Mouse (Mus musculus): ENCODE measurements around the gene Tbc1d30.

Tbc1d30 gene

DNA sequence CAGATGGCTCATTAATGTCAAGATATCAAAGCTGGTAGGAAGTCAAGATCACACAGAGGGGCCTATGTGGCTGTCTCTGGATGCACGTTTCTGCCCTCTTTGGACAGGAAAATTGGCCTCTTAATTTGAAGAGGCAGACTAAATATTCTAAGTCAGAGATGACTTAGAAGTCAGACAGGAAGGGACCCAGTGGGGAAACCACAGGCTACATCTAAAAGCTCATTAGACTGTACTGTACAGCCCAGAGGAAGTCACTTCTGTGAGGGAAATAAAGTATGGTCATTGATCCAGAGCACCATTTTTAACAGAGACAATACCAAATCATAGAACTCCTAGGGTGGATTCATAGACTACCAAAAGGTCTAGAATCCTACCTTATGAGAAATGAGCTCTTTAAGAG lies 76.1 kb downstream of the Tbc1d30 start:
- DNase-seq (ENCODE audit: inconsistent age in 2 of 2, low spot score in 1 of 2), result no peak

DNA sequence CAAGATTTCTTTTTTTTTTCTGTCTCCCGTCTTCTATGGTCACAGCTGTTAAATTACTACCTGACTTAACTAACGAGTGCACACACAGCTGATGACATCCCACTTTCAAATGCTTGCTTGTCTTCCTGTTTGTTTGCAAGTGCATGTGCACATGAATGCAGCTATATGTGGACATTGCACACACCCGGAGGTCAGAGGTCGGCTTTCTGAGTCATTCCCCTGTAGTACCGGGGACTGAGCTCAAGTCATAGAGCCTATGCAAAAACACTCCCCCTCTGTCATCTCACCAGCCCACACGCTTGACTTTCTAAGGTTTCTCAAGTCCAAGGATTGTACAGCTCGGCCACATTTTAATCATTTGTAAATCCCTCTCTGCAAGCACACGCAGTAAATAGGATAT lies 80.1 kb downstream of the Tbc1d30 start:
- DNase-seq (ENCODE audit: inconsistent age in 2 of 2, low spot score in 1 of 2), result no peak

- no peak for DNase-seq (ENCODE audit: inconsistent age in 2 of 2, low spot score in 1 of 2)
These were observed 82.3 kb downstream of the Tbc1d30 start for GRCm38 (mm10) chr10:121268771-121269170.

DNA sequence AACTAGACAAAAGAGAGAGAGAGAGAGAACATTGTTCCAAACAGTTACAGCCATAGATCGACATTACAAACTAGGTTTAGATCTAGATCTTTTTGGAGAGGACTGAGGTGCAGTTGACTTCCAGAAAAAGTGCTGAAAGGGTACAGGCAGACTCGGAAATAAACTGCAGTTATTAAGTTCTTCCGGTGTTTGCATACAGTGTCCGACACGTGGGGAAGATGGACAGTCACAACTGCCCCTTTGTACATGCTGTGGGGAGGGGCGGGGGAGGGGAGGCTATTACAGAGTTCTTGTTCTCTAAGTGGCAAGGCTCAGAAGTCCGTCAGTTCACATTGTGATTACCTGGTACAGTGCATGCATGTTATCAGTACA lies 86.9 kb downstream of the Tbc1d30 start:
- DNase-seq (ENCODE audit: inconsistent age in 2 of 2, low spot score in 1 of 2), result no peak

DNA sequence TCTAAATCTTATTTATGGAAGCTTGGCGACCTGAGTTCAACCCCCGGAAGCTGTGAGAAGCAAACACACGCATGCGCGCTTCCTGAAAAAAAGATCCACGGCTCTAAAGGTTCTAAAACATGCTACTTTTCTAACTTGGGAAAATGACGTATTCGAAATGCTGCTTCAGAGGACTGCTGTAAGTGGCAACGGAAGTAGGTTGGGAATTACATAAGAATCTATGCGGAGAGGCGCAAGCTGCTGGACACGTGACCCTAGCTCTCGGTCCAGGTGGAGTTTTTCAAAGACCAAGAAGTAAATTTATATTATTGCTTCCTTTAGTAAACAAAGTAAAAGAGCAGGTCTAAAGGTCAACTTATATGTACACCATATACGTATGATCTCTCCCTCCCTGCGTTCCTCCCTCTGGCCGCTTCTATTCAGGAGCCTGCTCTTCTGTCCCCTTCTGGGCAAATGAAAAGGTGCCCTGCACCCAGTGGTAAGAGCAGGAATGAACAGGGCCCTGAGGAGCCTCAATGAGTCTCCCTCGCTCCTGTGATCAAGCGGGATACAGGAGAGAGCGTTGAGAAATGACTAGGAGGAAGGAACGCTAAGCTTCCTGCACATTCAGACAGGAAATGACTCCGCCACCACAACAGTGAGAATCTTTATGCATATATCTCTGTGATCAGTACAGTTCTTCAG lies 87.4 kb downstream of the Tbc1d30 start:
- no peak for DNase-seq (ENCODE audit: inconsistent age in 2 of 2, low spot score in 1 of 2)

- no peak for DNase-seq (ENCODE audit: inconsistent age in 2 of 2, low spot score in 1 of 2)
These were observed 88.9 kb downstream of the Tbc1d30 start for GRCm38 (mm10) chr10:121262206-121262605.

DNA sequence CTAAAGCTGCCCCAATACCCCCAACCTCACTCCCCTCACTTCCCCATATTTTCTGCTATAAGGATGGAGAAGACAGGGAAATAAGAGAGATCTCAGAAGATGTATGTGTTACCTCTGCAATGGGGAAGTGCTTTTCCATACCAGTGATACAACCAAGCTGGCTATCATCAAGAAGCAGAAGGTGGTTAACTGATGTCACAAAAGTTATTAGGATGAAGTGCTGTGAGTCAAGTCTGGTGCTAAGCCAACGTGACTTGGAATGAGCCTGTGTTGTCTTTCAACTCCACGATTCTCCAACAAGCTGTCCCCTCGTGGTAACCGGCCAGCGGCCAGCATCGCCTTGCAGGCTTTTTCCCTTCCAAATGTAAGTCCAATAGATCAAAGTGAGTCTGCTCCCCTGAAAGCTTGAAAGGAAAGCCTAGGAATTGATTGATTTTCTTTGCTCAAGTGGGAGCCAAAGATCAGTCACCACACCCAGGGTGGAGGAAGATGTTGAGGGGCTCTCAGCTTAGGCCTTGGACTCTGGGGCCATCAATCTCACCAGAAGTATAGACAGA lies 90.0 kb downstream of the Tbc1d30 start:
- DNase-seq (ENCODE audit: inconsistent age in 2 of 2, low spot score in 1 of 2), result no peak

DNA sequence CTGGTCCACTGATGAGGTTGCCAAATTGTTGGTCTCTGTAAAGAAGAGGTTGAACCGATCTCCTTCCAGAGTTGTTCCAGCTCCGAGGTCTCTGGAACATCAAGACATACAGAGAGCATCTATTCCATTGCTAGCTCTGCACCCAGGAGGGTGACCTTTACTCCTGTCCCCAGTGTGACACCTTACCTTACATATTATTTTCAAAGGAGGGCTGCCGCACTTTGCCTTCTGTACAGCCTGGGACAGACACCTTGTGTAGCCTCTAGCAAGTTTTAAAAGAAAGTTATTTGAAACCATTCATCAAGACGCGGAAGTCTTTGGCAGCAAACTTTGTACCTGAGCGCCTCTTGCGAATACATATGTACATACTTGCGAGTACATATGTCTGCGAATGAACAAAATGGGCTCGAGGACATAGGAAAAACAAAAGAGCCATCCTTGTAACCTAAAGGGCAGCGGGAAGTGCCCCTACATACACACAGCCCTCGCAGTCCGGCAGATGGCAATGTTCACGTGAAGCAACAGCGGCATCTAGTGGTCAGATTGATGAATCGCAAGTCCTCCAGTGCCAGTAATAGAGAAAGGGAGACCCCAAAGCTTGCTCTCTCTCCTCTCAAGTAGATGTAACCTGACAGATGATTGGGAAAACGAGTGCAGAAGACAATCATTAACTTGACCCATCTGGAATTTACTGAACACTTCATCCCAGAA lies 94.8 kb downstream of the Tbc1d30 start:
- peak; percentile 52 to 83 for DNase-seq (ENCODE audit: inconsistent age in 2 of 2, low spot score in 1 of 2)

GRCm38 (mm10) chr10:121255465-121255864 lies 95.6 kb downstream of the Tbc1d30 start:
- no peak for DNase-seq (ENCODE audit: inconsistent age in 2 of 2, low spot score in 1 of 2)

DNA sequence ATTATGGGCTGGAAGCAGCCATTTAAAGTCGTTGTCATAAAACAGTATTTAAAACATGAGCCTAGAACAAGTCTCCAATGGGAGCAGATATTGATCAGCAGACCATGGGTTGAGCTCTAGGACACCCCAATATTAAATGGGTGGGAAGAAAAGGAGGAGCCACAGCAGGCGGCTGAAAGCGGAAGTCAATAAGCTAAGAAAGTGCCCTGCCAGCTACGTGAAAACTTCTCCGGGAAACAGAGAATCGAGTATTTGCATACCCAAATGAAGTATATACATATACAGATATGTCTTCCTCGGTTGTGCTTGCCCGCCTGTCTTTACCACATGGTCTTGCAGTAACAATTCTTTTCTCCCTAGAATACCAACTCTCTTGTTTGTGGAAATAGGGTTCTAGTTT lies 96.7 kb downstream of the Tbc1d30 start:
- no peak for DNase-seq (ENCODE audit: inconsistent age in 2 of 2, low spot score in 1 of 2)

DNA sequence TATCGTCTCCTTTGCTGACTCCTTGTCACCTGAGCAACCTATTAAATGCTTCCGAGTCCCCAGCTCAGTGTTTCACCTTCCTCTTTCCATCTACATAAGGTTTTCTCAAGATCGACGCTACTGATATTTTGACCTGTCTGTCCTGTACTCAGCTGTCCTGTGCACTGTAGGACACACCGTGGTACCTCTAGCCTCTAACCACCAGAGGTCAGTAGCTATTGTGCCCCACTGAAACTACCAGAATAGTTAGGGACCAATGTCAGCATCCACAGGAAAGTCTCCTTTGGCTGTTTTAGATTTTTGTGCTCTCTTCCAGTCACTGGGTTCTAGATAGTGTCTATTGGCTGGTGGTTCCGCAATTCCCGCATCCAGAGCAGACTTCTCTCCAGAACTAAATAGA lies 98.3 kb downstream of the Tbc1d30 start:
- DNase-seq (ENCODE audit: inconsistent age in 2 of 2, low spot score in 1 of 2), result no peak

DNA sequence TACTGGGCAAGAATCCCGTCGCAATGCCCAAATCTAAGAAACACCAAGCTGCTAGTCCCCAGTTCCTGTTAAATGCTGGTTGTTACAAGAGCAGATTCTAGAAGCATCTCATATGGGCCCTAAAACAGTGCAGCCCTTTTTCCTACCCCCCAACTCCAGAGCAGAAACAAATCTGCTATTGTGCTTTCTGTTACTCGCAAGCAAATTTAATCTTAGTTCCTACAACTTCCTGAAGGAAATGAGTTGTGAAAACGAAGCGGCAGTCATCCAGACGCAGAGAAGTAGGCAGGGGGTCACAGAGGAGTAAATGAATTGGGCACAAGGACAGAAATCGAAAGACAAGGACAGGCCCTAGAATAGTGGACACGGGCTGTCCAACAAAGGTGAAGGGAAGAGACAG lies 99.9 kb downstream of the Tbc1d30 start:
- no peak for DNase-seq (ENCODE audit: inconsistent age in 2 of 2, low spot score in 1 of 2)

DNA sequence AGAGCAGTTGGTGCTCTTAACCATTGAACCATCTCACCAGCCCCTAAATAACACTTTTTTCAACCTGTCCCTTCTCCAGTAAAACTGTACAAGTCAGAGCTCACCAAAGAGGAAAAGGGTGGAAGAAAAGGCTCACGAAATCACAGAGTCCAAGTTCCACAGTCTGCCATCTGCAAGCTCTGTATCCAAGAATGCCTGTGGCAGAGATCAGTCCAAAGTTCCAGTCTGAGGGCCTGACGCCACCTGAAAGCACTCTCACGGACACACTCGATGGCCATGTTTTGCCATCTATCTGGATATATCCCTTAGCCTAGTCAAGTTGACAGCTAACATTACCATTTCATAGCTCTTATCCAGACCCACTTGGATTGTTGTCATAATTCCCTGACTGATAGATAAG lies 101.3 kb downstream of the Tbc1d30 start:
- no peak for DNase-seq (ENCODE audit: inconsistent age in 2 of 2, low spot score in 1 of 2)

- DNase-seq (ENCODE audit: inconsistent age in 2 of 2, low spot score in 1 of 2), result no peak
These were observed 103.5 kb downstream of the Tbc1d30 start for GRCm38 (mm10) chr10:121247545-121247944.

DNA sequence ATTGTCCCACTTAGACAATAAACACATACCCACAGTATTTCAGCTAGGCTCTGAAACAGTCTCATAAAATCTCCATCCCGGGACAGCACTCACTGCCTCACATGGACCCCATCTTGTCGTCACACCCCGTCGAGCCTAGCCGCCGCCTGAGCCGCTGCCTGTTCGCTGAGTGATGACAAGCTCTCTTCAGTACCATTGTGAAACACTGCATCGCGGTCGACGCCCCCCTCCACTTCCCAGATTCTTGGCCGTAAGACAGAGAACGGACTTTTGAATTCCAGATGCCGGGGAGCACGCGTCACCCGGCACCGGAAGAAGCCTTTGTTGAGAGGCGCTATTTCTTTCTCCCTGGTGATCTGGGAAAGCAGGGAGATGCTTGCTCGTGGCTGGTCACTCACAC lies 104.1 kb downstream of the Tbc1d30 start:
- no peak for DNase-seq (ENCODE audit: inconsistent age in 2 of 2, low spot score in 1 of 2)

- no peak for DNase-seq (ENCODE audit: inconsistent age in 2 of 2, low spot score in 1 of 2)
These were observed 107.5 kb downstream of the Tbc1d30 start for GRCm38 (mm10) chr10:121243373-121244207.

DNA sequence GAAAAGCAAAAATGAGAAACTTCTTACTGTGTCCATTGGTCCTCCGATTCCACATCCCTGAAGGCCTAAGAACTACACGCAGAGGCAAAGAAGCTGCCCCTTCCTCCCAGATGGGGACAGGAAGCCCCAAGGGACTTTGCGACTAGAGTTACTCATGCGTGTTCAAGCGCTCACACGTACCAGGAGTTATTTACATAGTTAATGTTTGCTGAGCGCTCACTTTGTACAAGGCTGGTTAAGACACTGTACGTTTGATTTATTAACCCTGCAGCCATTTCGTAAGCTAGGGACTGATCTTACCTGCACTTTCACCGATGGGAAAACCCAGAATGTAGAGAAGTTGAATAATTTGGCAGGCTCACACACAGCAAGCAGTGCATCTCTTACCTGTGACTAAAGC lies 108.5 kb downstream of the Tbc1d30 start:
- DNase-seq (ENCODE audit: inconsistent age in 2 of 2, low spot score in 1 of 2), result no peak

DNA sequence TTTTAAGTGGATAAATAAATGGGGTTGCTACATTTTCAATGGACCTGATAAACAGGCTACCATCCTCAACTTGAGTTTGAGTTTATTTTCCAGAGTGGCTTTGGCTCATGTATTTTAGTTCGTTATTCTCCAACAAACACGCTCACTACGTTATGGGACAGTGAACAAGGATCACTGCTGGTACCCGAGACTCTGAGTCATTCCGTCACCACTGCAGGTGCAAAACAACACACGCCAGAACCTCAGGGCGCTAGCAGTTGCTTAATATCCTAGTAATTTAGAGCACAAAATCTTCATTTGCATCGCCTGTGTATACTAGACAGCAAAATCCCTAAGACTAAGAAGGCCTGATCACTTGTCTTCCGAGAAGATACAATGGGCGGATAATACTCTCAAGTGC lies 112.0 kb downstream of the Tbc1d30 start:
- DNase-seq (ENCODE audit: inconsistent age in 2 of 2, low spot score in 1 of 2), result no peak

GRCm38 (mm10) chr10:121238551-121238950 lies 112.5 kb downstream of the Tbc1d30 start:
- DNase-seq (ENCODE audit: inconsistent age in 2 of 2, low spot score in 1 of 2), result no peak

DNA sequence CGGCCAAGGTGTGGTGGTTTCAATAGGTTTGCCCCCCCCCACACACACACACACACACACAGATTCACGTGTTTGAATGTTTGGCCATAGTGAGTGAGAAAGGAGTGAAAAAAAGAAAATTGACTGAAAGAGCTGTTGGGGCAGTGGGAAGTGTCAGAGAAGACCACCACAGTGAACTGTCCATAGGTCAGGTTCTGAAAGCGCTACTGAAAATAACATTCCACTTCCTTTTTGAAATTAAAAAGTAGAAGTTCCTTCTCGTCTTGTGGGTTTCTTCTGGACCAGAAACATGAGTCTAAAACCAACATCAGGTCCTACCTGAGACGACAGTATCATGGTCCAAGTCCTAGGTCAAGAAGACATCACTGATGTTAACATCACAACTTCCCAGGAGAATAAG lies 113.7 kb downstream of the Tbc1d30 start:
- no peak for DNase-seq (ENCODE audit: inconsistent age in 2 of 2, low spot score in 1 of 2)

GRCm38 (mm10) chr10:121235167-121235824 lies 115.8 kb downstream of the Tbc1d30 start:
- no peak for DNase-seq (ENCODE audit: inconsistent age in 2 of 2, low spot score in 1 of 2)
